Mouse (Mus musculus) C2C12 (cell line): Measurements from ENCODE around the gene Dnajc10. TPM values are rescaled to one million over a fixed set of nuclear protein-coding genes. Genes with fewer than 3 reads are reported as not detected.

Source experiments
- H3K27me3 ChIP-seq: one replicate; pipeline ENCODE4 v1.6.1; 2011; ENCODE audit not compliant: control insufficient read depth, insufficient read depth, insufficient read length
- H3K36me3 ChIP-seq: one replicate; pipeline ENCODE4 v1.6.1; 2011; ENCODE audit not compliant: control insufficient read depth, insufficient read depth
- H3K4me3 ChIP-seq: one replicate; pipeline ENCODE4 v1.5.1; 2011; ENCODE audit warnings: mild to moderate bottlenecking, control low read depth; ENCODE audit not compliant: poor library complexity, insufficient read depth, severe bottlenecking
- H3K79me2 ChIP-seq: one replicate; pipeline ENCODE4 v1.6.1; 2011; ENCODE audit not compliant: control insufficient read depth, insufficient read depth
- H3K79me3 ChIP-seq: one replicate; pipeline ENCODE4 v1.6.1; 2011; ENCODE audit warnings: low read depth, control low read depth
- H3ac ChIP-seq: one replicate; pipeline ENCODE3; 2011; ENCODE audit warnings: low read depth; ENCODE audit not compliant: control insufficient read depth, insufficient read length
- CEBPB ChIP-seq: IDR thresholded peaks from one replicate; pipeline ENCODE4 v1.6.1; 2011; ENCODE audit warnings: low read depth, mild to moderate bottlenecking, control low read depth, moderate library complexity
- CTCF ChIP-seq: IDR thresholded peaks from one replicate; pipeline ENCODE4 v1.5.1; 2011; ENCODE audit not compliant: control insufficient read depth, insufficient read depth, insufficient read length
- FOSL1 ChIP-seq: IDR thresholded peaks from one replicate; pipeline ENCODE4 v1.8.0; 2011; ENCODE audit warnings: mild to moderate bottlenecking, low read length; ENCODE audit not compliant: poor library complexity, insufficient read depth, severe bottlenecking
- MAX ChIP-seq: IDR thresholded peaks from one replicate; pipeline ENCODE4 v1.6.1; 2011; ENCODE audit warnings: mild to moderate bottlenecking, control low read depth
- MYOD1 ChIP-seq: IDR thresholded peaks from one replicate; pipeline ENCODE4 v1.6.1; 2011; ENCODE audit warnings: low read depth; ENCODE audit not compliant: control insufficient read depth, insufficient read length
- MYOG ChIP-seq: IDR thresholded peaks from one replicate; pipeline ENCODE4 v1.6.1; 2011; ENCODE audit not compliant: control insufficient read depth, insufficient read length; ENCODE audit errors: extremely low read depth
- USF1 ChIP-seq: IDR thresholded peaks from one replicate; pipeline ENCODE4 v1.6.1; 2011; ENCODE audit warnings: low read depth, mild to moderate bottlenecking, control low read depth, moderate library complexity
- polyA plus RNA-seq: library from polyadenylated mRNA; unstranded; fragments of >200 nt; fragmentation: generic; extraction: Trizol; gene quantifications from one replicate; pipeline ENCODE4 v1.2.1, GENCODE M21; 2012; ENCODE audit warnings: missing spikeins

Dnajc10 gene
- polyA plus RNA-seq, 1 experiment = 36.5 TPM

GRCm38 (mm10) chr2:80275136-80275535, 40.1 kb upstream of the Dnajc10 start:
- H3K79me3 ChIP-seq = no peaks in the 10 kb centered on the region
- no peak overlapping the region for H3K4me3 ChIP-seq
- H3ac ChIP-seq = no peak overlapping the region
- H3K27me3 ChIP-seq = no peaks in the 10 kb centered on the region
- no peak for TF ChIP-seq MYOD1
- TF ChIP-seq CEBPB = no peak
- TF ChIP-seq MYOG = no peak
- TF ChIP-seq USF1 = no peak
- peak; percentile 8 for TF ChIP-seq CTCF
- H3K36me3 ChIP-seq = no peaks in the 10 kb centered on the region
- H3K79me2 ChIP-seq = no peaks in the 10 kb centered on the region

- H3ac ChIP-seq = no peak overlapping the region
- TF ChIP-seq CEBPB = no peak
- no peak for TF ChIP-seq FOSL1
- TF ChIP-seq USF1 = no peak
- TF ChIP-seq MYOD1 = no peak
- no peak for TF ChIP-seq CTCF
- no peak for TF ChIP-seq MYOG
- no peak for TF ChIP-seq MAX
- H3K36me3 ChIP-seq = no peaks in the 10 kb centered on the region
- no peaks in the 10 kb centered on the region for H3K79me3 ChIP-seq
- H3K4me3 ChIP-seq = no peak overlapping the region
- no peaks in the 10 kb centered on the region for H3K27me3 ChIP-seq
- no peaks in the 10 kb centered on the region for H3K79me2 ChIP-seq
These were observed 33.1 kb upstream of the Dnajc10 start for GRCm38 (mm10) chr2:80282214-80282613.

- Histone ChIP-seq H3K79me3 (no peaks in the 10 kb centered on the region), H3K36me3 (no peaks in the 10 kb centered on the region), H3K27me3 (no peaks in the 10 kb centered on the region), H3ac (no peak overlapping the region), H3K4me3 (no peak overlapping the region), H3K79me2 (no peaks in the 10 kb centered on the region)
- TF ChIP-seq MYOG (no peak), MAX (no peak), CTCF (no peak), CEBPB (no peak), FOSL1 (no peak), MYOD1 (no peak), USF1 (no peak)
These were observed 28.9 kb upstream of the Dnajc10 start for GRCm38 (mm10) chr2:80286397-80286796.

- TF ChIP-seq MYOG (no peak), FOSL1 (no peak), MAX (no peak), USF1 (no peak), MYOD1 (no peak), CEBPB (no peak), CTCF (no peak)
- Histone ChIP-seq H3K79me2 (no peaks in the 10 kb centered on the region), H3ac (no peak within 1 kb of the TSS), H3K36me3 (no peaks in the 10 kb centered on the region), H3K79me3 (no peaks in the 10 kb centered on the region), H3K4me3 (no peak within 1 kb of the TSS), H3K27me3 (no peaks in the 10 kb centered on the region)
These were observed 23.1 kb upstream of the Dnajc10 start, which contains the start of gene Prdx6b for GRCm38 (mm10) chr2:80292172-80292571. TSS of gene Prdx6b (plus strand) at chr2:80292472.

- Histone ChIP-seq H3K79me2 (no peaks in the 10 kb centered on the region), H3K79me3 (no peaks in the 10 kb centered on the region), H3K36me3 (no peaks in the 10 kb centered on the region), H3K27me3 (no peaks in the 10 kb centered on the region), H3ac (no peak overlapping the region), H3K4me3 (no peak overlapping the region)
- TF ChIP-seq USF1 (no peak), MYOG (no peak), MAX (no peak), CTCF (no peak), FOSL1 (no peak), MYOD1 (no peak)
These were observed 16.9 kb upstream of the Dnajc10 start for GRCm38 (mm10) chr2:80298334-80298733.

GRCm38 (mm10) chr2:80300806-80301205, 14.5 kb upstream of the Dnajc10 start:
- Histone ChIP-seq H3ac (no peak overlapping the region), H3K4me3 (no peak overlapping the region), H3K79me2 (no peaks in the 10 kb centered on the region), H3K79me3 (no peaks in the 10 kb centered on the region), H3K27me3 (no peaks in the 10 kb centered on the region), H3K36me3 (no peaks in the 10 kb centered on the region)
- TF ChIP-seq MYOD1 (no peak), CTCF (no peak), MAX (no peak), CEBPB (no peak), MYOG (no peak), FOSL1 (no peak), USF1 (no peak)
